Mouse (Mus musculus): Measurements from ENCODE around the gene Pga5.

DNA sequence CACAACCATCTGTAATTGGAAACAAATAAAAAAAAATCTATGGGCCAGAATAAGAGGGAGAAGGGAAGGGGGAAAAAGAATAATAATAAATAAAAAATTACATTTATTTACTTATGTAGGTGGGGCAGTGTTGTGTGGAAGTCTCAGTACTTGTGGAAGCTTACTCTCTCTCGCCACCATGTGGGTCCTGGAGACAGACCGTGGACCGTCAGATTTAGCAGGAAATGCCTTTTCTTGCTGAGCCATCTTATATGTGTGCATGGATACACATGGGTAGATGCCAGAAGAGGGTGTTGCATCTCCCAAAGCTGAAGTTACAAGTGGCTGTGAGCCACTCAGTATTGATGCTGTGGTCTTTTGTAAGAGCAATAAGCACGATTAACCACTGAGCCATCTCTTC, 3.7 kb upstream of the Pga5 start:
- TF ChIP-seq EP300 (IDR thresholded peaks at IDR 0.05; ENCODE audit: insufficient read depth, low read depth, low read length) (no peak), CTCF (IDR thresholded peaks at IDR 0.05) (no peak)

Measured in heart, adult 2 months (tissue).